Mouse (Mus musculus): ENCODE data around the gene Agbl3. TPM values are rescaled to one million over a fixed set of nuclear protein-coding genes. Genes with fewer than 3 reads are reported as not detected.

Gene Agbl3
- 28.1 and 31.1 TPM in 2 replicates for total RNA-seq (2014; rRNA removed)
- 16.9 and 20.0 TPM in 2 replicates for polyA plus RNA-seq (2015; fragmentation: Nextera tagmentation; extraction: Ambion mirVana)

DNA sequence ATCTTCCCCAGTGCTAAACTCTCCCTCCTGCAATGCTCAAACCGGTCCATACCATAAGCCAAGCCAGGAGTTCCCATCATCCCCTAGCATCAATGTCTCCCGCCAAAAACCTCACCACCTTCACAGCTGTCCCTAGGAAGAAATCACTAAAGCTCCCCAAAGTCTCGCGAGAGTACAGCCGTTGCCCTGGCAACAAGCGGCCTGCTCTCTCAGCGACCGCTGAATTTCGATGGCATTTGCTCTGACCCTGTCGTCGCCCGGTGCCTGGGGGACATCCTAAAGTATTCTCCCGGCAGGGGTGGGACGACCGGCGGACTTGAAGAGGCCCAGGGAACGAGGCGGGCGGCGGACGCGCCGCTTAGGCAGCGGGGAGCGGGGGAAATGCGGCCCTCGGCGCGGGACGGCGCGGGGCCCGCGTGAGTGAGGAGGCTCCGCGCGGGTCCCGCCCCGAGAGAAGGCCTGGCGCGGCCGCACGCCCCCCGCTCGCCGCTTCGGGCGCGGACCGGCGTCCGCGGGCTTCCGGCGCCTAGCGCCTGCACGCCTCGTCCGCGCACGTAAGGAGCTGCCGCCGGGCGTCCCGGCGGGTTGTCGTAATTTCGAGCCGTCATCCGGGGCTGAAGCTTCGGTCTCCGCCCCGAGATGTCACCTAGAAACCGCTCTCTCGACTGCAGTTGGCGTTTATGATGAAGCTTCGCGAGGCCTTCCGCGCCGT, at the start of gene Agbl3:
Gene Agbl3, plus strand, starts transcription at position 202 of the 712 bp plus-strand sequence.
- H3K9ac ChIP-seq, result peak within 1 kb of the TSS; percentile 74
- no peaks in the 10 kb centered on the region for H3K9me3 ChIP-seq (ENCODE audit: low read length)
- peak within 1 kb of the TSS; percentile 62 for H3K4me2 ChIP-seq (ENCODE audit: low read depth)
- under 1% methylated on average over 67 of the region's 81 CpGs for WGBS
- H3K4me3 ChIP-seq (ENCODE audit: low read depth, low read length), result peak within 1 kb of the TSS; percentile 58
- peak within 1 kb of the TSS; percentile 96 for H3K27ac ChIP-seq (ENCODE audit: low read depth, low read length)
- H3K36me3 ChIP-seq (ENCODE audit: insufficient read depth), result no peaks in the 10 kb centered on the region; the same call in 1 of the 2 replicates
- DNase-seq (peak; percentile 95), ATAC-seq (peak; percentile 95)
- no peaks in the 10 kb centered on the region for H3K27me3 ChIP-seq (ENCODE audit: insufficient read depth, low read length)
- no peak for TF ChIP-seq CTCF (IDR thresholded peaks at IDR 0.05; ENCODE audit: low read depth)
- H3K4me1 ChIP-seq (ENCODE audit: insufficient read depth), result no peaks in the 10 kb centered on the region

DNA sequence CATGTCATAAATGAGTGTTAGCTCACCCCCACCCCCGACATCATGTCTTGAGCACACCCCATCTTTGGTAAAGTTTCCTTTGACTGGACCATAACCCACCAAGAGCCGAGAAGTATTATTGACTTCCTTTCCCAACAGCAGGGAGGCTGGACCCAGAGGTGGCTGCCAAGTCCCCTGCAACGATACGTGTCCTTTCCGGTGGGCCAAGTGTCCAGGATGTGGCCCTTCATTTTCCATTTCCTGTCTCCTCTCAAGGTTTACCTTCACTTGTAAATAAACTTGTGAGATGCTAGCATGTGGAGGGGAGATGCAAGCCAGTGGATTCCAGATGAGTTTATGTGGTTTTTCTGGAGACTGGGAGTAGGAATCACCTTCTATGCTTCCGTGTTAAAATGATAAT, 49.2 kb upstream of the Agbl3 start:
- H3K36me3 ChIP-seq (ENCODE audit: insufficient read depth), result no peaks in the 10 kb centered on the region
- WGBS, result 81% methylated on average over 6 of the region's 6 CpGs
- H3K4me2 ChIP-seq (ENCODE audit: low read depth), result no peak overlapping the region
- no peak overlapping the region for H3K4me3 ChIP-seq (ENCODE audit: low read depth, low read length)
- H3K27ac ChIP-seq (ENCODE audit: low read depth, low read length), result no peak overlapping the region
- no peaks in the 10 kb centered on the region for H3K4me1 ChIP-seq (ENCODE audit: insufficient read depth)
- TF ChIP-seq CTCF (IDR thresholded peaks at IDR 0.05; ENCODE audit: low read depth), result no peak
- DNase-seq (no peak), ATAC-seq (no peak)
- H3K9ac ChIP-seq, result no peak overlapping the region
- H3K9me3 ChIP-seq (ENCODE audit: low read length), result no peaks in the 10 kb centered on the region
- H3K27me3 ChIP-seq (ENCODE audit: insufficient read depth, low read length), result no peaks in the 10 kb centered on the region

DNA sequence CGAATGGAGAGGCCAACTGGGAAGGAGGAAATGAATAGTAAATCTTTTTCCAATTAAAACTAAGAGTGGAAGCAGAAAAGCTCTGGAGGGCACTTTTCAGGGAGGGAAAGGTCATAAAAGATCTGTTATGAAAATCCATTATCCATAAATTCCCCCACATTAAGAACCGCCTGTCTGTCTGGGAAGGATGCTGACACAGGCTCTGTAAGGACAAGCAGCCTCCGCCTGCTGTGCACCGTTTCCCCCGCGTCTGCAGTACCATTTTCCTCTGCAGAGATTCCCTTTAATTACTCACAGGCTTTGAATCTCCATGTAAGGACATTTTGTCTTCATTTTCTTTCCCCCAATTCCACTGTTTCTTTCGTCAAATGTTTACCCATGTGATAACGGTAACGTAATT, 48.7 kb upstream of the Agbl3 start:
- 75% methylated on average over 9 of the region's 9 CpGs for WGBS
- TF ChIP-seq CTCF (IDR thresholded peaks at IDR 0.05; ENCODE audit: low read depth), result no peak
- Histone ChIP-seq H3K9ac (no peak overlapping the region), H3K4me3 (ENCODE audit: low read depth, low read length) (no peak overlapping the region), H3K9me3 (ENCODE audit: low read length) (no peaks in the 10 kb centered on the region), H3K36me3 (ENCODE audit: insufficient read depth) (no peaks in the 10 kb centered on the region), H3K4me1 (ENCODE audit: insufficient read depth) (no peaks in the 10 kb centered on the region), H3K27ac (ENCODE audit: low read depth, low read length) (no peak overlapping the region), H3K4me2 (ENCODE audit: low read depth) (no peak overlapping the region), H3K27me3 (ENCODE audit: insufficient read depth, low read length) (no peaks in the 10 kb centered on the region)
- ATAC-seq (no peak), DNase-seq (no peak)

DNA sequence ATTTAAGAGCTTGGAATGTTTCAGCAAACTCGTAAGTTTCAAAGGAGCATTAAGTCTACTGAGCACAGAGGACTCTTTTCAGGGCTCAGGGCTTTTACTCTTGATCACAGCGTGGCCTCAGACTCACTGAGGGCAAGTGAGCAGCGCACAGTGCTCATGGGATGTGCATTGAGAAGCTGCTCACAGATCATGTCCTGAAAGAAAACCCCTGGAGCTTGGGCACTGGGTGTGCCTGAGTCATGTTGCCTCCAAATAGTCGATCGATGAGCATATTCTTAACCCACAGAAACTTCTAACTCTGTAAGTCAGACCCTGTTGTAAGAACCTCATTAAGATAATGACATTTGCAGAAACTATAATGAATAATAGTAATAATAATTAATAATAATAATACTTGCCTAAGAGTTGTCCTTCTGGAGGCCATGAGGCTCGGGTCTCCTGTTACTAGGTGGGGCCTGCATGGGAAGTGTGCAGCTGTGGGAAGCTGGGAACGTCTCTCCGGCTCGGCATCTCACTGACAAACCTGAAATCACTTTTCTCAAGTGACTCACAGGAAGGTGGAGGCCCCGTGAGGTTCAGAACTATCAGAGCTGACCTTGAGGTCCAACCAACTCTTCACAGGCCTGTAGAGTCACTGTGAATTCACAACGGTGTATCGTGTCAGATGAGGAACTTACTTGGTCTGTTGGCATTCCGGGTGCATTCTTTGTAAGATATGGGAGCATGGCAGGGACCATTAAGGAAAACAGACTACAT, 45.1 kb upstream of the Agbl3 start:
- Histone ChIP-seq H3K9ac (no peak overlapping the region), H3K4me1 (ENCODE audit: insufficient read depth) (no peaks in the 10 kb centered on the region), H3K36me3 (ENCODE audit: insufficient read depth) (no peaks in the 10 kb centered on the region), H3K4me2 (ENCODE audit: low read depth) (no peak overlapping the region), H3K27ac (ENCODE audit: low read depth, low read length) (no peak overlapping the region), H3K27me3 (ENCODE audit: insufficient read depth, low read length) (no peaks in the 10 kb centered on the region), H3K9me3 (ENCODE audit: low read length) (no peaks in the 10 kb centered on the region), H3K4me3 (ENCODE audit: low read depth, low read length) (no peak overlapping the region)
- no peak for TF ChIP-seq CTCF (IDR thresholded peaks at IDR 0.05; ENCODE audit: low read depth)
- WGBS, result 83% methylated on average over 13 of the region's 13 CpGs
- DNase-seq (no peak), ATAC-seq (no peak)

GRCm38 (mm10) chr6:34736934-34737333, 43.3 kb upstream of the Agbl3 start:
- no peak for ATAC-seq
- TF ChIP-seq CTCF (IDR thresholded peaks at IDR 0.05; ENCODE audit: low read depth), result no peak
- Histone ChIP-seq H3K27ac (ENCODE audit: low read depth, low read length) (no peak overlapping the region), H3K4me3 (ENCODE audit: low read depth, low read length) (no peak overlapping the region), H3K4me2 (ENCODE audit: low read depth) (no peak overlapping the region), H3K36me3 (ENCODE audit: insufficient read depth) (no peaks in the 10 kb centered on the region), H3K9me3 (ENCODE audit: low read length) (no peaks in the 10 kb centered on the region), H3K27me3 (ENCODE audit: insufficient read depth, low read length) (no peaks in the 10 kb centered on the region), H3K4me1 (ENCODE audit: insufficient read depth) (no peaks in the 10 kb centered on the region), H3K9ac (no peak overlapping the region)
- 69% methylated on average over 2 of the region's 2 CpGs for WGBS
- DNase-seq, result no peak

DNA sequence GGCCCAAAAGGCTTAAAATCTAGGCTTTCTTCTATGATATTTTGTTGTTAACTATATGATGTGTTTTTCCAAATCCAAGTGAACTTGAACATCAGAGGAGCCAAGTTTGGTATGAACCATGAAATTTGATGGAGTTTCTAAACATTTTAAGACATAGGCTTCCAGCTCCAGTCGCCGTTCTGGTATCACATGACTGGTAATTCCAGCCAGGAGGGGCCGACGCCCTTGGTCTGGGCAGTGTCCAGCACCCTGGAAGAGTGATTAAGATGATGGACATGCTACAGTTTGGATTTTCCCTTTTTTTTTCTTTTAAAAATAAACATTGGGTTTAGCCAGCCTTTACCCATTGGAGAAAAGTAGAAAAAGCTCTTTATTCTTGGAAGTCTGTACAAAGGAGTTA, 36.3 kb upstream of the Agbl3 start:
- 90% methylated on average over 4 of the region's 4 CpGs for WGBS
- no peak for ATAC-seq
- TF ChIP-seq CTCF (IDR thresholded peaks at IDR 0.05; ENCODE audit: low read depth), result no peak
- Histone ChIP-seq H3K4me2 (ENCODE audit: low read depth) (no peak overlapping the region), H3K9ac (no peak overlapping the region), H3K4me3 (ENCODE audit: low read depth, low read length) (no peak overlapping the region), H3K27ac (ENCODE audit: low read depth, low read length) (no peak overlapping the region), H3K4me1 (ENCODE audit: insufficient read depth) (no peaks in the 10 kb centered on the region), H3K27me3 (ENCODE audit: insufficient read depth, low read length) (no peaks in the 10 kb centered on the region), H3K9me3 (ENCODE audit: low read length) (no peaks in the 10 kb centered on the region), H3K36me3 (ENCODE audit: insufficient read depth) (no peaks in the 10 kb centered on the region)
- no peak for DNase-seq

GRCm38 (mm10) chr6:34747846-34748245, 32.4 kb upstream of the Agbl3 start:
- no peak overlapping the region for H3K4me3 ChIP-seq (ENCODE audit: low read depth, low read length)
- H3K4me1 ChIP-seq (ENCODE audit: insufficient read depth), result no peaks in the 10 kb centered on the region
- no peaks in the 10 kb centered on the region for H3K27me3 ChIP-seq (ENCODE audit: insufficient read depth, low read length)
- ATAC-seq (no peak), DNase-seq (no peak)
- no peaks in the 10 kb centered on the region for H3K9me3 ChIP-seq (ENCODE audit: low read length)
- H3K36me3 ChIP-seq (ENCODE audit: insufficient read depth), result no peaks in the 10 kb centered on the region
- no peak overlapping the region for H3K4me2 ChIP-seq (ENCODE audit: low read depth)
- TF ChIP-seq CTCF (IDR thresholded peaks at IDR 0.05; ENCODE audit: low read depth), result no peak
- no peak overlapping the region for H3K9ac ChIP-seq
- no peak overlapping the region for H3K27ac ChIP-seq (ENCODE audit: low read depth, low read length)
- 71% methylated on average over 6 of the region's 6 CpGs for WGBS

Measured in forebrain, postnatal 0 days (tissue).